Comparison of ENCODE assay signal across 29 mouse cellular contexts in genomic region chr11:8725505-8725904, GRCm38 (mm10).
DNase-seq lines count a peak whose midpoint lies in the region; ATAC-seq lines count a peak whose summit lies in the region.
"Had no signal": no experiment of that assay in that cellular context is flagged by ENCODE, and none has a peak within 500 bp of the region (broad histone marks: within the 10 kb centered on the region; RNA-seq: fewer than 3 reads in every experiment).

No protein-coding gene starts in this region.

- intact Hi-C loops in left cerebral cortex, postnatal 36 days (cut with DNase I): no loop called here

- DNase-seq in hindbrain, embryonic 14.5 days (ENCODE audit: low spot score): peak; percentile 10
- DNase-seq in hindbrain, embryonic 10.5 days (ENCODE audit: low spot score): no peak
- no peak for DNase-seq in liver, embryonic 13.5 days
- no peak for DNase-seq in left cerebral cortex, postnatal 36 days (ENCODE audit: low spot score in 2 of 2)
- DNase-seq in gastrocnemius, adult 18-20 months (ENCODE audit: low spot score): no peak
- DNase-seq: adrenal gland, adult 2 months; adrenal gland, postnatal 14 days; B cell, adult 2 months; cerebellum, adult 11-12 months; cerebellum, adult 8-10 months; cerebellum, postnatal 25 days; embryo, embryonic 11 days; forebrain, postnatal 0 days; gastrocnemius, postnatal 25 days; heart, adult 18-20 months; heart, postnatal 10 days; heart, postnatal 36 days had no signal

- no peak overlapping the region for H3K9ac ChIP-seq in hindbrain, embryonic 14.5 days
- no peak overlapping the region for H3K9ac ChIP-seq in liver, embryonic 13.5 days
- H3K9ac ChIP-seq: embryonic facial prominence, embryonic 13.5 days; forebrain, postnatal 0 days; heart, embryonic 12.5 days; heart, embryonic 15.5 days; hindbrain, embryonic 15.5 days; intestine, embryonic 15.5 days had no signal

- no peak overlapping the region for H3K27ac ChIP-seq in hindbrain, embryonic 14.5 days
- no peak overlapping the region for H3K27ac ChIP-seq in hindbrain, embryonic 10.5 days
- H3K27ac ChIP-seq in liver, embryonic 13.5 days: no peak overlapping the region
- H3K27ac ChIP-seq: embryonic facial prominence, embryonic 10.5 days; embryonic facial prominence, embryonic 13.5 days; heart, embryonic 15.5 days; hindbrain, embryonic 15.5 days; intestine, embryonic 15.5 days had no signal

- H3K27me3 ChIP-seq in hindbrain, embryonic 14.5 days (ENCODE audit: control insufficient read depth, insufficient read depth, low read length): no peaks in the 10 kb centered on the region
- peaks cover 3% of the 10 kb centered on the region; the same call in 1 of the 2 replicates for H3K27me3 ChIP-seq in hindbrain, embryonic 10.5 days (ENCODE audit: insufficient read depth, poor library complexity, severe bottlenecking)
- H3K27me3 ChIP-seq in liver, embryonic 13.5 days: no peaks in the 10 kb centered on the region
- H3K27me3 ChIP-seq: embryonic facial prominence, embryonic 13.5 days; heart, embryonic 12.5 days; heart, embryonic 15.5 days; hindbrain, embryonic 15.5 days; intestine, embryonic 15.5 days; Patski had no signal

- no peak for ATAC-seq in hindbrain, embryonic 14.5 days (ENCODE audit: low FRiP score)
- 0 out of 2 replicates have a peak, but pooled peaks have one; percentile 47 for ATAC-seq in common myeloid progenitor, adult 5-6 weeks (replicated peaks; ENCODE audit: low read depth, poor library complexity, severe bottlenecking)
- ATAC-seq in liver, embryonic 13.5 days (ENCODE audit: low read depth): peak; percentile 68
- peak; percentile 60 for ATAC-seq in megakaryocyte progenitor cell, adult 5-6 weeks (replicated peaks; ENCODE audit: poor library complexity)
- ATAC-seq: forebrain, embryonic 14.5 days; forebrain, postnatal 0 days; intestine, embryonic 15.5 days; Patski had no signal

- H3K36me3 ChIP-seq in hindbrain, embryonic 14.5 days (replicated peaks; ENCODE audit: control insufficient read depth, insufficient read depth): no peaks in the 10 kb centered on the region
- H3K36me3 ChIP-seq in hindbrain, embryonic 10.5 days: no peaks in the 10 kb centered on the region
- no peaks in the 10 kb centered on the region for H3K36me3 ChIP-seq in liver, embryonic 13.5 days
- H3K36me3 ChIP-seq: embryonic facial prominence, embryonic 10.5 days; embryonic facial prominence, embryonic 13.5 days; G1E; heart, embryonic 12.5 days; heart, embryonic 15.5 days; hindbrain, embryonic 15.5 days; intestine, embryonic 15.5 days had no signal

- no peak overlapping the region for H3K4me2 ChIP-seq in hindbrain, embryonic 14.5 days (replicated peaks)
- H3K4me2 ChIP-seq in liver, embryonic 13.5 days: no peak overlapping the region
- H3K4me2 ChIP-seq: embryonic facial prominence, embryonic 13.5 days; heart, embryonic 12.5 days; heart, embryonic 15.5 days; hindbrain, embryonic 15.5 days; intestine, embryonic 15.5 days had no signal

- H3K4me1 ChIP-seq in hindbrain, embryonic 14.5 days (replicated peaks; ENCODE audit: control insufficient read depth, insufficient read depth, low read length): no peaks in the 10 kb centered on the region
- H3K4me1 ChIP-seq in hindbrain, embryonic 10.5 days (replicated peaks): peaks cover 14% of the 10 kb centered on the region
- peaks cover 10% of the 10 kb centered on the region for H3K4me1 ChIP-seq in liver, embryonic 13.5 days (replicated peaks)
- H3K4me1 ChIP-seq: embryonic facial prominence, embryonic 13.5 days; heart, embryonic 12.5 days; heart, embryonic 15.5 days; hindbrain, embryonic 15.5 days; intestine, embryonic 15.5 days had no signal

- H3K4me3 ChIP-seq in hindbrain, embryonic 14.5 days (replicated peaks; ENCODE audit: low read length): no peak overlapping the region
- H3K4me3 ChIP-seq in hindbrain, embryonic 10.5 days: no peak overlapping the region
- H3K4me3 ChIP-seq in liver, embryonic 13.5 days (replicated peaks): no peak overlapping the region
- H3K4me3 ChIP-seq: embryonic facial prominence, embryonic 10.5 days; embryonic facial prominence, embryonic 13.5 days; erythroblast, embryonic 14.5 days; heart, embryonic 12.5 days; heart, embryonic 15.5 days; hindbrain, embryonic 15.5 days; intestine, embryonic 15.5 days had no signal

- H3K9me3 ChIP-seq in hindbrain, embryonic 14.5 days (ENCODE audit: control insufficient read depth, low read length): no peaks in the 10 kb centered on the region
- no peaks in the 10 kb centered on the region for H3K9me3 ChIP-seq in hindbrain, embryonic 10.5 days
- no peaks in the 10 kb centered on the region for H3K9me3 ChIP-seq in liver, embryonic 13.5 days (replicated peaks)
- H3K9me3 ChIP-seq: embryonic facial prominence, embryonic 10.5 days; embryonic facial prominence, embryonic 13.5 days; G1E; heart, embryonic 12.5 days; heart, embryonic 15.5 days; hindbrain, embryonic 15.5 days; intestine, embryonic 15.5 days had no signal

- WGBS in hindbrain, embryonic 14.5 days: 88% methylated on average over 4 of the region's 4 CpGs
- 81% methylated on average over 4 of the region's 4 CpGs for WGBS in hindbrain, embryonic 10.5 days
- WGBS in liver, embryonic 13.5 days (ENCODE audit: insufficient replicate concordance): 32% methylated on average over 4 of the region's 4 CpGs
